Comparison of ENCODE assay signal across 8 mouse cellular contexts in the genomic region with DNA sequence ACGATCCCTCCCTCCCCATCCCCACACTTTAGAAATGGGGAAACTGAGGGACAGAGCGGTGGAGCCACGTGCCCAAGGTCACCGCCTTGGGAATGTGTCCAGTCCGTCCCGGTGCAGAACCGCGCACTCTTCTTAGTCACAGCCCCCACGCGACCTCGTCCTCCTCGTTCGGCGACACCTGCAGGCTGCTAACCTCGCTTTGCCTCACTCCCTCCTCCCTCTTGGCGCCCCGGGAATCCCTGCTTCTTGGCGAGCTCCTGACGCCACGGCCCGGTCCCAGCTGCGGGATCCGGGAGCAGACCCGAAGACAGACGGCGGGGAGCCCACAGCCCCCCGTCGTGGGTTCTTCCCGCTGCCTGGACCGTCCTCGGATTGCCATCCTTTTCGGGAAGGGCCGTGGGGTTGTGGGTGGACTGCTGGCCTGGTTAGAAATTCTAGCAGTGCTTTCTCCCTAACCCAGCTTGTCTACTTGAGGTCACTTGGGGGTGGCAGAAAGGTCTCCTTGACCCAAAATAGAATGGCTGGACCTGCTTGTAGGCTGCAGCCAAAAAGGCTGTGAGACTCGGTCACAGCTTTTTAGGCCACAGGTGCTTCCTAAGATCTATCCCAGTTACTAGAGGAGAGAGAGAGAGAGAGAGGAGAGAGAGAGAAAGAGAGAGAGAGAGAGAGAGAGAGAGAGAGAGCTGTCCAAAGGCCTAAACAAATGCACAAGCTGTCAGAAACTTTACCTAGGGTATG. TPM values are rescaled to one million over a fixed set of nuclear protein-coding genes. Genes with fewer than 3 reads are reported as not detected.
DNase-seq lines count a peak whose midpoint lies in the region; TF ChIP-seq lines count a peak whose summit lies in the region.

No protein-coding gene starts in this region.

- H3K9ac ChIP-seq in heart, adult 2 months (ENCODE audit: low read depth, low read length) = peak overlapping the region; percentile 99

- peak; percentile 43; the same call in 1 of the 2 replicates for TF ChIP-seq POLR2A in heart, adult 2 months (IDR thresholded peaks at IDR 0.05; ENCODE audit: insufficient read depth, low read depth, low read length)
- no peak for TF ChIP-seq POLR2A in kidney, adult 2 months (IDR thresholded peaks at IDR 0.05; ENCODE audit: low read depth, low read length)
- TF ChIP-seq POLR2A in lung, adult 2 months (IDR thresholded peaks at IDR 0.05; ENCODE audit: borderline replicate concordance, extremely low read depth, low read depth, low read length) = no peak

- TF ChIP-seq CTCF in heart, adult 2 months (IDR thresholded peaks at IDR 0.05) = no peak
- TF ChIP-seq CTCF in kidney, adult 2 months (conservative IDR thresholded peaks at IDR 0.05; ENCODE audit: insufficient read depth, insufficient read length, low read depth, low read length) = 0 out of 2 replicates have a peak, but pooled peaks have one; percentile 11
- TF ChIP-seq CTCF in lung, adult 2 months (IDR thresholded peaks at IDR 0.05; ENCODE audit: insufficient read depth, low read length) = no peak

- H3K4me3 ChIP-seq in heart, adult 2 months = peak overlapping the region; percentile 92
- H3K4me3 ChIP-seq in kidney, adult 2 months (ENCODE audit: insufficient read depth, low read depth, low read length) = peak overlapping the region; percentile 97
- H3K4me3 ChIP-seq in lung, adult 2 months (replicated peaks; ENCODE audit: extremely low read depth, low read depth, low read length) = peak overlapping the region; percentile 89

- WGBS in heart, adult 2 months = 1% methylated on average over 34 of the region's 34 CpGs
- 2% methylated on average over 34 of the region's 34 CpGs for WGBS in kidney, adult 2 months
- WGBS in lung, adult 2 months = under 1% methylated on average over 34 of the region's 34 CpGs

- DNase-seq in 416B (ENCODE audit: low read depth) (peak; percentile 47), adipocyte (ENCODE audit: low spot score) (peak; percentile 38)
- DNase-seq in embryo, embryonic 10.5 days (ENCODE audit: low spot score) = peak; percentile 60
- peak; percentile 69 to 74 for DNase-seq in heart, adult 2 months
- DNase-seq in kidney, adult 2 months = peak; percentile 75
- DNase-seq in lung, adult 2 months = peak; percentile 47
- DNase-seq in ovary, postnatal 14 days (ENCODE audit: low spot score) = peak; percentile 21
- no peak for DNase-seq in c-Kit-positive CD71-positive TER-119-positive erythroid progenitor cells, embryonic 14.5 days (ENCODE audit: low spot score)

- TF ChIP-seq EP300 in heart, adult 2 months (IDR thresholded peaks at IDR 0.05; ENCODE audit: insufficient read depth, low read depth, low read length) = no peak

- H3K36me3 ChIP-seq in heart, adult 2 months (ENCODE audit: control insufficient read depth, insufficient read depth, low read length) = peaks cover 10% of the 10 kb centered on the region
- H3K36me3 ChIP-seq in kidney, adult 2 months (ENCODE audit: control insufficient read depth, insufficient read depth, low read length) = no peaks in the 10 kb centered on the region

- intact Hi-C loops in heart, adult 2 months (cut with DNase I) = loop anchor here (2.0 kb wide), 1 partner anchor 30 kb away; no protein-coding TSS in a partner anchor

- H3K79me2 ChIP-seq in heart, adult 2 months (replicated peaks; ENCODE audit: control insufficient read depth, insufficient read depth, low read length) = peaks cover 8% of the 10 kb centered on the region

- H3K4me1 ChIP-seq in heart, adult 2 months (ENCODE audit: control insufficient read depth, insufficient read depth, low read length) = peaks cover 14% of the 10 kb centered on the region
- peaks cover 26% of the 10 kb centered on the region for H3K4me1 ChIP-seq in kidney, adult 2 months (ENCODE audit: control insufficient read depth, insufficient read depth, low read length)
- peaks cover 19% of the 10 kb centered on the region for H3K4me1 ChIP-seq in lung, adult 2 months (ENCODE audit: control insufficient read depth, insufficient read depth, low read length)

- H3K27ac ChIP-seq in heart, adult 2 months = peak overlapping the region; percentile 92
- H3K27ac ChIP-seq in kidney, adult 2 months (ENCODE audit: insufficient read depth, low read depth, low read length) = peak overlapping the region; percentile 96

- no peaks in the 10 kb centered on the region for H3K27me3 ChIP-seq in heart, adult 2 months (ENCODE audit: control insufficient read depth, insufficient read depth, low read length)
- no peaks in the 10 kb centered on the region for H3K27me3 ChIP-seq in kidney, adult 2 months (replicated peaks; ENCODE audit: control insufficient read depth, insufficient read depth, low read length)

RNA-seq across cellular contexts. Expression of a gene that starts 1.0 kb away (rescaled TPM):
- 100 to 1,000 TPM; 108 to 133 TPM for total RNA-seq in heart, adult 2 months (2021)
- polyA plus RNA-seq in heart, adult 2 months (2012; rRNA removed) = 77.5 and 122 TPM in 2 replicates
- 28.8 and 31.7 TPM in 2 replicates for polyA plus RNA-seq in kidney, adult 2 months (2012; rRNA removed)
- 30.4 and 35.3 TPM in 2 replicates for polyA plus RNA-seq in lung, adult 2 months (2012; rRNA removed)

RNA-seq across cellular contexts. Expression of a gene that starts 20.9 kb away (rescaled TPM):
- 1 to 10 TPM; 3.2 to 3.9 TPM for total RNA-seq in heart, adult 2 months (2021)
- 9.4 and 9.8 TPM in 2 replicates for polyA plus RNA-seq in heart, adult 2 months (2012; rRNA removed)
- 18.2 and 23.2 TPM in 2 replicates for polyA plus RNA-seq in kidney, adult 2 months (2012; rRNA removed)
- polyA plus RNA-seq in lung, adult 2 months (2012; rRNA removed) = 29.8 and 33.2 TPM in 2 replicates
